Mouse (Mus musculus) bone marrow, adult 2 months (tissue): Measurements from ENCODE around the gene Smim24. TPM values are rescaled to one million over a fixed set of nuclear protein-coding genes. Genes with fewer than 3 reads are reported as not detected.

ENCODE experiments used
- H3K27ac ChIP-seq: fragments of 200-500 bp; 2 replicates; pipeline ENCODE4 v1.5.1; 2012; ENCODE audit warnings: low read depth, mild to moderate bottlenecking, control low read depth, inconsistent platforms, low read length; ENCODE audit not compliant: control insufficient read depth, poor library complexity, insufficient read depth
- H3K4me1 ChIP-seq: fragments of 200-500 bp; 2 replicates; pipeline ENCODE4 v1.6.1; 2011; ENCODE audit warnings: low read length; ENCODE audit not compliant: control insufficient read depth, insufficient read depth
- H3K4me3 ChIP-seq: fragments of 200-500 bp; replicated peaks from 2 replicates; pipeline ENCODE3; 2011; ENCODE audit warnings: mild to moderate bottlenecking, low read depth, low read length, control low read depth; ENCODE audit not compliant: control insufficient read depth
- CTCF ChIP-seq: fragments of 200-500 bp; IDR thresholded peaks from 2 replicates; pipeline ENCODE4 v1.5.1; 2011; ENCODE audit warnings: low read length, control low read depth; ENCODE audit not compliant: control insufficient read depth, insufficient read depth
- POLR2A ChIP-seq: fragments of 200-500 bp; IDR thresholded peaks from 2 replicates; pipeline ENCODE4 v1.6.1; 2011; ENCODE audit warnings: low read depth, mild to moderate bottlenecking, control low read depth, low read length, borderline replicate concordance; ENCODE audit not compliant: control insufficient read depth
- WGBS: fragments of 180-500 bp; shearing (Covaris S2); methylation state at CpG from one replicate; pipeline ENCODE4 v1.1.7; 2018; 5-methylcytosine and 5-hydroxymethylcytosine counted together
- polyA plus RNA-seq: library from polyadenylated mRNA; stranded (reverse); fragments of >200 nt; gene quantifications from 2 replicates; pipeline ENCODE4 v1.2.4, GENCODE M21; 2011; ENCODE audit warnings: low replicate concordance; ENCODE audit not compliant: missing spikeins, insufficient read depth, insufficient read length

Gene Smim24
- polyA plus RNA-seq, 1 experiment: 18.0 TPM

DNA sequence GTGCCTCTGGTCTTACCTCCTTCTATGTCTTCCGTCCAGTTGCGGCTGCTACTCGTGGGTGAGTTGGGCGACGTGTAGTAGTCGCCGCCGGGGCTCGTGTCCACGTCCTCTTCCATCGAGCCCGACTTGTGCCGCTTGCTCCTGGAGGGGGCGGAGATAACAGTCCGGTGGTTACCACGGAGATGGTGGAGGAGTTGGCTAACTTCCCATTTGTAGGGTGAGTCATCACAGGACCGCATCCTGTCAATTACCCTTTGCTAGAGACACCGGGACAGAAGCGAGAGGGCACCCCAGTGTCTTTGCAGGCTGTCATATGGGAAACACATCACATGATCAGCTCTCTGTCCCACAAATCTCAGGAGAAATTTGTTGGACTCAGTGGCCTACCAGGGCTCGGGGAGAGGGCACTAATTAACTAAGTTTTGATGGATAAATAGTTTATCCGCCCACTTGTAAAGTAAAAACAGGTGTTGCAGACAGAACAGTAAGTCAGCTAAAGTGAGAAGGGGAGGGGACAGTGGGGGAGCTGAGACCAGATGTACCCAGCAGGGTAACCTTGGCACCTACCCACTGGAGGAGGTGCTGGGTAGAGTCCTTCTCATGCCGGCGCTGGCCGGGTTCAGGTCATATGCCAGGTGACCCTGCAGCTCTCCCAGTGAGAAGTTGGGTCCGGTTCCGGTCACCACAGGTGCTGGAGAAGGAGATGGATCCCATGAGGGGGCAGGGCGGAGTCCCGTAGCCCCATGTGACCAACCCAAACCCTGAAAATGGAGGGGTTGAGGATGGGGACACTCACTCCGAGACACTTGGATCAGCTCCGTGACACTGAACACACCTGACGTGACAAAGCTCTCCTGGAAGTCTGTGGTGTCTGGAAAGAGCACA is 14.9 kb downstream of the Smim24 start:
- Histone ChIP-seq H3K4me1 (peaks cover 21% of the 10 kb centered on the region), H3K4me3 (peak overlapping the region; percentile 83), H3K27ac (peak overlapping the region; percentile 75)
- 28% methylated on average over 31 of the region's 31 CpGs for WGBS
- no peak for TF ChIP-seq CTCF
- TF ChIP-seq POLR2A: no peak

- Histone ChIP-seq H3K4me3 (no peak overlapping the region), H3K27ac (peak overlapping the region; percentile 75), H3K4me1 (peaks cover 23% of the 10 kb centered on the region)
- WGBS: 74% methylated on average over 13 of the region's 13 CpGs
- TF ChIP-seq POLR2A (no peak), CTCF (no peak)
These were observed 15.5 kb downstream of the Smim24 start for GRCm38 (mm10) chr10:81408424-81408729.

- Histone ChIP-seq H3K4me1 (peaks cover 24% of the 10 kb centered on the region), H3K27ac (peak overlapping the region; percentile 75), H3K4me3 (no peak overlapping the region)
- TF ChIP-seq POLR2A (no peak), CTCF (peak; percentile 97)
- 5% methylated on average over 9 of the region's 9 CpGs for WGBS
These were observed 16.0 kb downstream of the Smim24 start for GRCm38 (mm10) chr10:81408871-81409291.

- Histone ChIP-seq H3K4me3 (no peak overlapping the region), H3K4me1 (peaks cover 24% of the 10 kb centered on the region), H3K27ac (peak overlapping the region; percentile 75)
- TF ChIP-seq CTCF (no peak), POLR2A (no peak)
- 26% methylated on average over 8 of the region's 8 CpGs for WGBS
These were observed 16.5 kb downstream of the Smim24 start for GRCm38 (mm10) chr10:81409330-81409729.

DNA sequence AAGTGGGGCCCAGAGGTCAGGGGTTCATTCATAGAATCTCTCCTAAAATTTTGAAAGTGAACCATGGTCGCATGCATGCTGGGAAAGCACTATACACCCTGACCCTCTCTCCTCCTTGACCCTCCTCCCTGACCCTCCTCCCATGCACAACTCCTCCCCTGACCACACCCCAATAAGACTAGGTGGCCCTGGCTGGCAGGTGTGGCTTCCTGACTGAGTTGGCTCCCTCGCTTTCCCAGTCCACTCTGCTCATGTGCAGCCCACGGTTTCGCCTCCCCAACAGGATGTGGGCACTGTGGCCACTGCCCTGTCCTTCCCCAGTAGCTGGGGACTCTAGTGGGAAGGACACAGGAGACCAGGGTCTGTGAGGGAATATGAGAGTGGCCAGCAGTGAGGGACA is 17.5 kb downstream of the Smim24 start:
- peak overlapping the region; percentile 72 for H3K27ac ChIP-seq
- peaks cover 24% of the 10 kb centered on the region for H3K4me1 ChIP-seq
- WGBS: 18% methylated on average over 4 of the region's 4 CpGs
- H3K4me3 ChIP-seq: no peak overlapping the region
- TF ChIP-seq POLR2A: no peak

- no peak overlapping the region for H3K4me3 ChIP-seq
- peak overlapping the region; percentile 72 for H3K27ac ChIP-seq
- 69% methylated on average over 9 of the region's 9 CpGs for WGBS
- TF ChIP-seq CTCF: no peak
- H3K4me1 ChIP-seq: peaks cover 22% of the 10 kb centered on the region
These were observed 18.1 kb downstream of the Smim24 start for GRCm38 (mm10) chr10:81410981-81411380.

GRCm38 (mm10) chr10:81411471-81412400 is 18.9 kb downstream of the Smim24 start:
- WGBS: 60% methylated on average over 18 of the region's 18 CpGs
- no peak overlapping the region for H3K4me3 ChIP-seq
- peak overlapping the region; percentile 72 for H3K27ac ChIP-seq
- peak; percentile 17; the same call in 1 of the 2 replicates for TF ChIP-seq POLR2A
- TF ChIP-seq CTCF: no peak
- peaks cover 22% of the 10 kb centered on the region for H3K4me1 ChIP-seq

- no peak overlapping the region for H3K4me3 ChIP-seq
- TF ChIP-seq CTCF (no peak), POLR2A (no peak)
- WGBS: 58% methylated on average over 16 of the region's 16 CpGs
- H3K27ac ChIP-seq: peak overlapping the region; percentile 72
- peaks cover 22% of the 10 kb centered on the region for H3K4me1 ChIP-seq
These were observed 19.9 kb downstream of the Smim24 start for GRCm38 (mm10) chr10:81412586-81413309.
